Mouse (Mus musculus) lung, embryonic 15.5 days (tissue): ENCODE data around the gene Gm7347. TPM values are rescaled to one million over a fixed set of nuclear protein-coding genes. Genes with fewer than 3 reads are reported as not detected.
"Not testable (repeated sequence)": the region's sequence is repeated elsewhere in the genome, so short reads cannot be mapped to it uniquely, and the experiment has no call there.

Source experiments
- ATAC-seq: fragments of 200-750 bp; cut with Nextera tagmentation; 2 replicates; pipeline ENCODE4 v1.8.0; 2017; ENCODE audit warnings: moderate number of reproducible peaks, borderline replicate concordance; ENCODE audit not compliant: low FRiP score, low TSS enrichment; ENCODE audit errors: extremely low read depth
- H3K27ac ChIP-seq: fragments of 300-500 bp; sonication (generic); 2 replicates; pipeline ENCODE4 v1.5.1; 2015; ENCODE audit warnings: moderate library complexity, mild to moderate bottlenecking, inconsistent platforms
- H3K27me3 ChIP-seq: fragments of 300-500 bp; sonication (generic); 2 replicates; pipeline ENCODE4 v1.6.1; 2015; ENCODE audit warnings: inconsistent platforms
- H3K36me3 ChIP-seq: fragments of 300-500 bp; sonication (generic); 2 replicates; pipeline ENCODE4 v1.6.1; 2015; ENCODE audit warnings: inconsistent platforms
- H3K4me1 ChIP-seq: fragments of 300-500 bp; sonication (generic); 2 replicates; pipeline ENCODE4 v1.6.1; 2015; ENCODE audit warnings: inconsistent platforms
- H3K4me2 ChIP-seq: fragments of 300-500 bp; sonication (generic); 2 replicates; pipeline ENCODE4 v1.6.1; 2015; ENCODE audit warnings: inconsistent platforms, mild to moderate bottlenecking, moderate library complexity
- H3K4me3 ChIP-seq: fragments of 300-500 bp; sonication (generic); 2 replicates; pipeline ENCODE4 v1.5.1; 2015; ENCODE audit warnings: mild to moderate bottlenecking, inconsistent platforms
- H3K9ac ChIP-seq: fragments of 300-500 bp; sonication (generic); 2 replicates; pipeline ENCODE4 v1.6.1; 2015; ENCODE audit warnings: inconsistent platforms
- H3K9me3 ChIP-seq: fragments of 300-500 bp; sonication (generic); 2 replicates; pipeline ENCODE4 v1.6.1; 2016; ENCODE audit warnings: inconsistent platforms
- WGBS: fragments of 180-500 bp; shearing (Covaris S2); methylation state at CpG from one replicate; pipeline ENCODE4 v1.1.7; 2015; 5-methylcytosine and 5-hydroxymethylcytosine counted together
- polyA plus RNA-seq: library from polyadenylated mRNA; unstranded; fragments of >200 nt; fragmentation: Nextera tagmentation; extraction: Ambion mirVana; gene quantifications from 2 replicates; pipeline ENCODE4 v1.2.1, GENCODE M21; 2015

Gene Gm7347
- 0.05 TPM in 1 of 2 replicates, not detected in the other for polyA plus RNA-seq

- no CpG with 5 or more reads among the region's 2 CpGs for WGBS
- not testable (repeated sequence) for H3K27ac ChIP-seq, ATAC-seq, H3K27me3 ChIP-seq, H3K4me3 ChIP-seq, H3K36me3 ChIP-seq, H3K9ac ChIP-seq, H3K4me2 ChIP-seq, H3K4me1 ChIP-seq, H3K9me3 ChIP-seq
Observed at GRCm38 (mm10) chr5:26058481-26058880, at the start of gene Gm7347. Gene Gm7347 (minus strand): TSS chr5:26058581.

GRCm38 (mm10) chr5:26105262-26105661 is 46.9 kb upstream of the Gm7347 start, which contains the start of gene 5031410I06Rik:
Gene 5031410I06Rik (minus strand): TSS chr5:26105362.
- not testable (repeated sequence) for H3K4me3 ChIP-seq, H3K36me3 ChIP-seq, ATAC-seq, H3K9ac ChIP-seq, H3K4me1 ChIP-seq, H3K9me3 ChIP-seq, H3K27ac ChIP-seq, H3K4me2 ChIP-seq, H3K27me3 ChIP-seq
- WGBS, result no CpG with 5 or more reads among the region's 3 CpGs

GRCm38 (mm10) chr5:26089191-26089590 is 30.8 kb upstream of the Gm7347 start, which contains the start of gene Gm10471:
Gene Gm10471 (minus strand): TSS chr5:26089291.
- not testable (repeated sequence) for H3K4me2 ChIP-seq, H3K27me3 ChIP-seq, H3K4me1 ChIP-seq, H3K36me3 ChIP-seq, H3K27ac ChIP-seq, H3K4me3 ChIP-seq, ATAC-seq, H3K9ac ChIP-seq, H3K9me3 ChIP-seq
- 70% methylated on average over 1 of the region's 1 CpGs for WGBS

GRCm38 (mm10) chr5:26079023-26079422 is 20.6 kb upstream of the Gm7347 start:
- not testable (repeated sequence) for H3K36me3 ChIP-seq, H3K4me3 ChIP-seq, H3K4me2 ChIP-seq, H3K9ac ChIP-seq, H3K4me1 ChIP-seq, H3K9me3 ChIP-seq, ATAC-seq, H3K27ac ChIP-seq, H3K27me3 ChIP-seq

GRCm38 (mm10) chr5:26070716-26071115 is 12.3 kb upstream of the Gm7347 start:
- no peak overlapping the region for H3K27ac ChIP-seq
- no peaks in the 10 kb centered on the region for H3K9me3 ChIP-seq
- WGBS, result 83% methylated on average over 24 of the region's 24 CpGs
- H3K4me2 ChIP-seq, result no peak overlapping the region
- ATAC-seq, result no peak
- H3K9ac ChIP-seq, result no peak overlapping the region
- H3K4me1 ChIP-seq, result no peaks in the 10 kb centered on the region
- no peaks in the 10 kb centered on the region for H3K27me3 ChIP-seq
- H3K4me3 ChIP-seq, result no peak overlapping the region
- H3K36me3 ChIP-seq, result no peaks in the 10 kb centered on the region

GRCm38 (mm10) chr5:26039458-26039857 is 18.9 kb downstream of the Gm7347 start, which contains the start of gene Speer4a:
Gene Speer4a (minus strand): TSS chr5:26039558.
- not testable (repeated sequence) for H3K9me3 ChIP-seq, H3K4me1 ChIP-seq, H3K4me2 ChIP-seq, H3K27me3 ChIP-seq, ATAC-seq, H3K9ac ChIP-seq, H3K4me3 ChIP-seq, H3K36me3 ChIP-seq, H3K27ac ChIP-seq
- 76% methylated on average over 2 of the region's 2 CpGs for WGBS

GRCm38 (mm10) chr5:26022816-26023215 is 35.6 kb downstream of the Gm7347 start, which contains the start of gene Gm5862:
Gene Gm5862 (minus strand): TSS chr5:26022916.
- ATAC-seq, H3K4me2 ChIP-seq: not testable (repeated sequence)

GRCm38 (mm10) chr5:26007697-26008096 is 50.7 kb downstream of the Gm7347 start:
- not testable (repeated sequence) for H3K4me3 ChIP-seq, H3K27me3 ChIP-seq, H3K36me3 ChIP-seq, H3K27ac ChIP-seq, H3K4me2 ChIP-seq, H3K9ac ChIP-seq, H3K4me1 ChIP-seq, H3K9me3 ChIP-seq
- 46% methylated on average over 7 of the region's 7 CpGs for whole genome bisulfite sequencing
- 0 out of 2 replicates have a peak, but pooled peaks have one; percentile 23 for ATAC-seq

More at GRCm38 (mm10) chr5:26022816-26023215, 35.6 kb downstream of the Gm7347 start, which contains the start of gene Gm5862:
- H3K36me3 ChIP-seq, H3K4me3 ChIP-seq, H3K4me1 ChIP-seq, H3K27ac ChIP-seq, H3K27me3 ChIP-seq, H3K9me3 ChIP-seq, H3K9ac ChIP-seq: not testable (repeated sequence)
- no CpG with 5 or more reads among the region's 3 CpGs for WGBS

- 14% methylated on average over 45 of the region's 45 CpGs for WGBS
- not testable (repeated sequence) for H3K27ac ChIP-seq, H3K36me3 ChIP-seq, H3K27me3 ChIP-seq, H3K4me1 ChIP-seq, H3K9me3 ChIP-seq, H3K9ac ChIP-seq
- peak; percentile 80 for ATAC-seq
- H3K4me2 ChIP-seq, result peak overlapping the region; percentile 35
- peak overlapping the region; percentile 2 for H3K4me3 ChIP-seq
Observed at GRCm38 (mm10) chr5:26006937-26007695, 51.3 kb downstream of the Gm7347 start.

- not testable (repeated sequence) for H3K4me2 ChIP-seq, H3K4me1 ChIP-seq, H3K27me3 ChIP-seq, H3K27ac ChIP-seq, H3K4me3 ChIP-seq, ATAC-seq, H3K9me3 ChIP-seq, H3K9ac ChIP-seq, H3K36me3 ChIP-seq
- WGBS, result 90% methylated on average over 1 of the region's 2 CpGs
Observed at GRCm38 (mm10) chr5:26004698-26005097, 53.7 kb downstream of the Gm7347 start, which contains the start of gene Gm1979. Gene Gm1979 (minus strand): TSS chr5:26004798.
